Mouse (Mus musculus): Measurements from ENCODE around the gene Angel1. TPM values are rescaled to one million over a fixed set of nuclear protein-coding genes. Genes with fewer than 3 reads are reported as not detected.
A peak's percentile ranks its signal among the peaks of the same experiment; 100 is the strongest.

Angel1 gene
- polyA plus RNA-seq, 1 experiment from 2014 or later, result 10.2 TPM

DNA sequence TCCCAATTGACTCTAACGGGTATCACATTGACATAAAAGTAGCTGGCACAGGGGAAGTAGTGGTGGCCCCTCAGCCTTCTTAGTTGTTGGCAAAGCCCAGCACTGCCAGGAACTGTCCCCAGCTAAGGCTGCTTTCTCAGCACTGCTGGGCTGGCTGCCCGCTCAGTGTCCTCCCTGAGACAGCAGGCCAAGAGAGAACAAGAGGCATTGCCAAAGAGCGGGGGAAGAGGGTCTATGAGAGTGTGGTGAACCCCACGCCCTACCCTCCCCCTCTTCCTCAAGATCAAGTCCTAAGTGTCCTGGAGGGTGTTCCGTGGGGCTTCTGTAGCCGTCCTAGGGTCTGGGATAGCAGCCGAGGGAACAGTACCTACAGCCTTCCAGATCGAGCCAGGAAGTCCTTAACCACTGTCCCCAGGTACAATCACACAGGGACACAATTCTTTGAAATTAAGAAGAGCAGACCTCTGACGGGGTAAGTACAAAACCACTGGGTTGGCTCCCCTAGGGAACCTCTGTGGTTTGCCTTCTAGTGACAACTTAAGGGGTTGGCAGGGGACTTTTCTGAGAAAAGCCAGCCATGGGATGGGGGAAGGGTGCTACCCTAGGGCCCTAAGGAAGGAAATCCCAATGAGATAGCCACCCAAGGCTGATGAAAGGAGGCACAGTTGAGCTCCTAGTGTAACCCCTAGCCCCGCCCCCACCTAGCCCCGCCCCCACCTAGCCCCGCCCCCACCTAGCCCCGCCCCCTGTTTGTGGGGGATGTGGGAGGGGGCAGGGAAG is 39.5 kb downstream of the Angel1 start:
- ATAC-seq (replicated peaks; ENCODE audit: low FRiP score), result no peak

DNA sequence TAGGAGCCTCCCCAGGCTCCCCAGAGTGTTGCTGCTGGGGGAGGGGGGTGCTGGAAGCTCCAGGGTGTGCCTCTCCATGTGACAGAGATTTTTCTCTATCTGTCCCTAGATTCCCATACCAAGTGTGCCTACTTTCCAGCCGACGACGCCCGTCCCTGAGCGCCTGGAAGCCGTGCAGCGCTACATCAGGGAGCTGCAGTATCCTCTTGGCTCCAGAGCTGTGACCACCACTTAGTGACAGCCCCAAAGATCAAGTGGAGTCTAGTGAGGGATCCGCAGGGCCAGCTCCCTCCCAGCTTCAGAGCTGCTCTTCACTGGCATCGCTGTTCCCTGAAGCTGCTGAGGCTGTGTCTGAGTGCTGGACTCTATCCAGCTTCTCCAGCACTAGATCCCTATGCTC is 41.0 kb downstream of the Angel1 start:
- H3K4me2 ChIP-seq, result no peak overlapping the region
- 74% methylated on average over 9 of the region's 9 CpGs for WGBS

More for the DNA sequence above, 39.5 kb downstream of the Angel1 start:
- H3K27ac ChIP-seq, result peak overlapping the region; percentile 74
- no peaks in the 10 kb centered on the region for H3K27me3 ChIP-seq
- WGBS, result 65% methylated on average over 13 of the region's 13 CpGs
- H3K9ac ChIP-seq, result no peak overlapping the region
- H3K4me2 ChIP-seq, result no peak overlapping the region
- H3K9me3 ChIP-seq (replicated peaks), result no peaks in the 10 kb centered on the region
- H3K4me3 ChIP-seq (replicated peaks), result no peak overlapping the region
- H3K36me3 ChIP-seq, result peaks cover 6% of the 10 kb centered on the region; the same call in 1 of the 2 replicates
- peaks cover 31% of the 10 kb centered on the region for H3K4me1 ChIP-seq

DNA sequence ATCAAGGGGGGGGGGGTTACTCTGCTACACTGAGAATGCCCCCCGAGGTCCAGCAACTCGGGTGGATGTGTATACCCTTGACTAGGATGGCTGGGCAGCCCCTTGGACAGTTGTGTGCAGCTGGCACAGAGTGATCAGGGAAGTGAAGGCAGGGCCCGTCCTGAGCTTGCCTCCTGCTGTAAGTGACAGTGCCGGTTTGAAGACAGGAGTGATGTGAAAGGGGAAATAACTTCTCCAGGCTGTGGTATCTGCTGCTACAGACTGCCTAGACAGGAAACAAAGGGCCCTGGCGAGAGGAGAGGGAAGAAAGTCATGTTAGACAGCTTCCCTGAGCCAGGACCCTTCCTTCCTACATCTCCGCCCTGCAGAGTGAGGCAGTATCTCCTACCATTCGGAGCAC is 42.6 kb downstream of the Angel1 start:
- Histone ChIP-seq H3K36me3 (peaks cover 3% of the 10 kb centered on the region; the same call in 1 of the 2 replicates), H3K4me2 (no peak overlapping the region), H3K27ac (no peak overlapping the region), H3K4me3 (replicated peaks) (no peak overlapping the region), H3K4me1 (peaks cover 40% of the 10 kb centered on the region), H3K9ac (no peak overlapping the region), H3K27me3 (no peaks in the 10 kb centered on the region), H3K9me3 (replicated peaks) (no peaks in the 10 kb centered on the region)
- ATAC-seq (replicated peaks; ENCODE audit: low FRiP score), result no peak
- 71% methylated on average over 7 of the region's 7 CpGs for WGBS

More for the DNA sequence above, 41.0 kb downstream of the Angel1 start:
- Histone ChIP-seq H3K36me3 (peaks cover 6% of the 10 kb centered on the region; the same call in 1 of the 2 replicates), H3K9me3 (replicated peaks) (no peaks in the 10 kb centered on the region), H3K4me3 (replicated peaks) (no peak overlapping the region), H3K9ac (no peak overlapping the region), H3K27me3 (no peaks in the 10 kb centered on the region), H3K27ac (no peak overlapping the region), H3K4me1 (peaks cover 26% of the 10 kb centered on the region)
- no peak for ATAC-seq (replicated peaks; ENCODE audit: low FRiP score)

DNA sequence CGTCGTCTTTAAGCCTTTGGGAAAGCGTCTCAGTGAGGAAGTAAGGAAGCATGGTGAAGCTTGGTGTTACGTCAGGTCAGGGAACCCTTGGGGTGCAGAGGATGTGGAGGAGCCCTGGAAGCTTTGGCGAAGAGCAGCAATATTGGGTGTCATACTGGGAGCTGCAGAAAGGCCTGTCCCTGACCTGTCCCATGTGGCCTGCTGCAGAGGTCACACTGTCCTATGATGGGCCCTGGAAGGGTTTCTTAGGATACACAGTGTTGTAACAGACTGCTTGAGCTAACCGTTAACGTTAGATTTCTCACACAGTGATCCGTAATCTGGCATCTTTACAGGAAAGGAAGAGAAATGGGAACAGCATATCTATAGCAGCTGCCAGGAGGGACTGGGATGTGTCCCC is 44.1 kb downstream of the Angel1 start:
- WGBS, result 79% methylated on average over 8 of the region's 8 CpGs
- Histone ChIP-seq H3K9me3 (replicated peaks) (no peaks in the 10 kb centered on the region), H3K27me3 (no peaks in the 10 kb centered on the region), H3K4me1 (peaks cover 34% of the 10 kb centered on the region), H3K4me3 (replicated peaks) (no peak overlapping the region), H3K27ac (no peak overlapping the region), H3K4me2 (0 out of 2 replicates have a peak overlapping the region, but pooled peaks have one; percentile 1), H3K9ac (no peak overlapping the region), H3K36me3 (no peaks in the 10 kb centered on the region)
- ATAC-seq (replicated peaks; ENCODE audit: low FRiP score), result no peak

DNA sequence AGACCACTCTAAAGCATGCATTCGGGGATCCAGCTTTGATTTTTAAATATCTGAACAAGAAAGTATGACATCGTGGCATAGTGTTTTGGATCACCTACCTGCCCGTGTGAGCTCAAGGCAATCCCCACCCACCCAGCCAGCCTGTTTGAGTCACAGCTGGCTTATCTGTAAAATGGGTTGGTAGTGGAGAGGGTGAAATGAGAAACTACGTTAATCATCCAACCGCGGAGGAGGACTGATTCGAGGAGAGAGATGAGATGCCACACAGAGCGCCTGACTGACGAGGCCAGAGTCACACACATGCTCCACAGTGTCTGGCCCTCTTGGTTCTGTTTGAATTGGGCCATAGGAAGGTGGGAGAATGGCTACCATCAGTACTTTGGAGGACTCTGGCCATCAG is 44.6 kb downstream of the Angel1 start:
- no peak for ATAC-seq (replicated peaks; ENCODE audit: low FRiP score)
- H3K4me2 ChIP-seq, result 0 out of 2 replicates have a peak overlapping the region, but pooled peaks have one; percentile 1
- no peaks in the 10 kb centered on the region for H3K36me3 ChIP-seq
- no peak overlapping the region for H3K4me3 ChIP-seq (replicated peaks)
- H3K4me1 ChIP-seq, result peaks cover 28% of the 10 kb centered on the region
- no peak overlapping the region for H3K9ac ChIP-seq
- 0 out of 2 replicates have a peak, but pooled peaks cover 2% of the 10 kb centered on the region for H3K27me3 ChIP-seq
- H3K27ac ChIP-seq, result no peak overlapping the region
- WGBS, result 81% methylated on average over 9 of the region's 9 CpGs
- no peaks in the 10 kb centered on the region for H3K9me3 ChIP-seq (replicated peaks)

DNA sequence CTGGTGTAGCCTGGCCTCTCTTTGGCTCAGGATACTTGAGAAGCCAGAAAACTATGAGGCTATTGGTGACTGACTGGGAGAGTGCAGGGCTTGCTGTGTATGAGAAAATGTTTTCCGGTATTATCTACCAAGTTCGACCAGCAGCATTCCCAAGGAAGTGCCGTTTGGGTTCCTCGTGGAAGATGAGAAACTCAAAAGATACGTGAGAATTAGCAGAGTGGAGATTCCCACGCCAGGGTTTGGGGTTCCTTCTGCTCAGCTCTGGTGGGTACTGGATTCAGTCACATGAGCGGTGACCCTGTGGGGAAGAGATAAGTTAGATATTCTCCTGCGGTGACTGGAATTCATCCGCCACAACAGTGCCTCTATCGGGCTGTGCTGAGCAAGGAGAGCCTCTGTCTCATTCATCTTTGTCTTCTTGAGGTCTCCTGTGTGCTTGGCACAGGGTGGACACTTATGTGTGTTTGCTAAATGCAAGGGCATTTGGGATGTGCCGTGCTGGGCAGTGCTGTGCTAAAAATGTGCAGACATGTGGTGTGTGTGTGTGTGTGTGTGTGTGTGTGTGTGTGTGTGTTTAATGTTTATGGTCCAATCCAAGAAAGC is 45.6 kb downstream of the Angel1 start:
- H3K9ac ChIP-seq, result peak overlapping the region; percentile 22
- peak overlapping the region; percentile 83 for H3K4me3 ChIP-seq (replicated peaks)
- 0 out of 2 replicates have a peak, but pooled peaks cover 3% of the 10 kb centered on the region for H3K27me3 ChIP-seq
- 49% methylated on average over 11 of the region's 11 CpGs for WGBS
- peaks cover 27% of the 10 kb centered on the region for H3K4me1 ChIP-seq
- no peak for ATAC-seq (replicated peaks; ENCODE audit: low FRiP score)
- H3K4me2 ChIP-seq, result peak overlapping the region; percentile 100
- H3K27ac ChIP-seq, result peak overlapping the region; percentile 43; the same call in 1 of the 2 replicates
- no peaks in the 10 kb centered on the region for H3K36me3 ChIP-seq
- no peaks in the 10 kb centered on the region for H3K9me3 ChIP-seq (replicated peaks)

DNA sequence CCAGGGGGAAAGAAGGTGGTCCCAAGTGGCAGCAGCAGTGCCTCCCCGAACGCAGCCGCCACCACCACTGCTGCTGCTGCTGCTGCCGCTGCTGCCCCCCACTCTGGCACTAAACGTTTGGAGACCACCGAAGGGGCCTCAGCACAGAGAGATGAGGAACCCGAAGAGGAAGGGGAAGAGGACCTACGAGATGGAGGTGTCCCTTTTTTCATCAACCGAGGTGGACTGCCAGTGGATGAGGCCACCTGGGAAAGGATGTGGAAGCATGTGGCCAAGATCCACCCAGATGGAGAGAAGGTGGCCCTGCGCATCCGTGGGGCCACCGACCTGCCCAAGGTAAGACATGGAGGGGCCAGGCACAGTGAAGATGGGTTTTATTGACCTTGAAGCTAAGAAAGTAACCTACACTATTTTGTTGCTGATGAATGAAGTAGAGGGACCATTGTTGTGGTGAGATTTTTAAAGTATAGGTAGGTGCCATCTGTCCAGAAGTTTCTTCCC is 46.2 kb downstream of the Angel1 start:
- peak overlapping the region; percentile 100 for H3K4me2 ChIP-seq
- peak overlapping the region; percentile 83 for H3K4me3 ChIP-seq (replicated peaks)
- peak overlapping the region; percentile 22; the same call in 1 of the 2 replicates for H3K9ac ChIP-seq
- 0 out of 2 replicates have a peak, but pooled peaks cover 3% of the 10 kb centered on the region for H3K27me3 ChIP-seq
- 23% methylated on average over 12 of the region's 12 CpGs for WGBS
- no peak for ATAC-seq (replicated peaks; ENCODE audit: low FRiP score)
- H3K4me1 ChIP-seq, result peaks cover 27% of the 10 kb centered on the region
- H3K27ac ChIP-seq, result peak overlapping the region; percentile 43; the same call in 1 of the 2 replicates
- no peaks in the 10 kb centered on the region for H3K9me3 ChIP-seq (replicated peaks)
- no peaks in the 10 kb centered on the region for H3K36me3 ChIP-seq

DNA sequence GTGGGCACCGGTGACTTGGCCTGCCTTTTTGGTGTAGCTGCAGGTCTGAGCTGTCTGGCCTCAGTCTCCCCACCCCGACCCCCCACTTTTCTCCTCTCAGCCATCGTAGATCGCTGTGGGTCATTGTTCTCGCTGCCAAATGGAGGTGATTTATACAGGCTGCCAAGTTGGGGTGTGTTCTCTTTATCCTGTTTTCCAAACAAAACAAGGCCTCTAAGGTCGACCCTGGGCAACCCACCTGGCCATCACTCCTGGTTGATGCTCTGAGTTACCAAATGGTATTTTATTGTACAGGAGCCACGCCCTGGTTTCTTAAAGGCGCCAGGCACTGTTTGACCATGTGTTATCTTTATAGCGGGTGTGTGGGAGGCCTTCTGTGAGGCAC is 46.7 kb downstream of the Angel1 start:
- Histone ChIP-seq H3K4me1 (peaks cover 27% of the 10 kb centered on the region), H3K27ac (no peak overlapping the region), H3K4me2 (peak overlapping the region; percentile 100), H3K27me3 (0 out of 2 replicates have a peak, but pooled peaks cover 3% of the 10 kb centered on the region), H3K4me3 (replicated peaks) (peak overlapping the region; percentile 83), H3K9me3 (replicated peaks) (no peaks in the 10 kb centered on the region), H3K9ac (peak overlapping the region; percentile 71), H3K36me3 (no peaks in the 10 kb centered on the region)
- WGBS, result 1% methylated on average over 9 of the region's 9 CpGs
- no peak; the same call in 1 of the 2 replicates for ATAC-seq (replicated peaks; ENCODE audit: low FRiP score)

DNA sequence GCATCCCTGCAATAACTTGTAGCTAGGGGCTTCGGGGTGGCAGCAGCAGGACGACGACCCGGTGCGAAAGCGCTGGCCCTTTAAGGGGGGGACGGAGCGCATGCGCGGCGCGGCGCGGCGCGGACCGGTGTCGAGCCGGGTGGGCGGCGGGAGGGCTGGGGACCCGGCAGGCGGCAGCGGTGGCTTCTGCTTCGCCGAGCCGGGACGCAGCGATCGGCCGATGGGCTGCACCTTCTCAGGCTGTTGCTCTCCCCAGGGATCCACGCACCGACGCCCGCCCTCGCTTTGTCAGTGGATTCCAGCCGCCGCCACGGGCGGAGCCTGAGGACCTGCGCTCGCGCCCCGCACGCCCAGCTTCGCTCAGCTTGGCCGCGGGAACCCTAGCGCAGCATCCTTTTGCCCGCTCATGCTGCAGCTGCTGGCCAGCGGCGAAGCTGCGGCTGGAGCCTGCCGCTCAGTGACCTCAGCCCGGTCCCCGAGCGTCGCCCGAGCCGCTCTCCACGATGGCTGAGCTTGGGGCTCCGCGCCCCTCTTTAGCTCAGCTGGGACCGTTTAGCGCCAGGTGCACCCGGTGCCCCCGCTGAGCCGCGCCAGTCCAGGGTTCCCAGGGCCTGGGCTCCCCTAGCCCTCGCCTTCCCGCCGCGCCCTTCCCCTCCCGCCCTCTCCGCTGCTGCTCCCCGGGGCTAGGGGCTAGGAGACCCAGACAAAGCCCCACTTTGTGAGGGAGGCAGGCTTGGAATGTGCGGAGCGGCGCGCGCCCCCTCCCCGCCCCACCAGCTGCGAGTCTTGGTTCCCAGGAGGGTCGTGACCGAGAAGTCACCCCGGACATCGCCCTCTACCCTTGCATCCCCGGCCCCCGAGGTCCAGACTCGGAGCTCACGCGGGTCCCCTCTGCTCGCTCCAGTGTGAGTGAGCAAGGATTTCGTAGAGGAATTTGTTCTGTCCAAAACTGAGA is 47.4 kb downstream of the Angel1 start, which contains the start of gene Vash1:
TSS of gene Vash1 (plus strand) at position 110 of the 955 bp plus-strand sequence.
- Histone ChIP-seq H3K4me3 (replicated peaks) (peak within 1 kb of the TSS; percentile 83), H3K27me3 (0 out of 2 replicates have a peak, but pooled peaks cover 3% of the 10 kb centered on the region), H3K9me3 (replicated peaks) (no peaks in the 10 kb centered on the region), H3K4me2 (peak within 1 kb of the TSS; percentile 100), H3K9ac (peak within 1 kb of the TSS; percentile 71), H3K36me3 (no peaks in the 10 kb centered on the region), H3K4me1 (peaks cover 27% of the 10 kb centered on the region), H3K27ac (peak within 1 kb of the TSS; percentile 86)
- WGBS, result under 1% methylated on average over 93 of the region's 94 CpGs
- peak; percentile 86 for ATAC-seq (replicated peaks; ENCODE audit: low FRiP score)

DNA sequence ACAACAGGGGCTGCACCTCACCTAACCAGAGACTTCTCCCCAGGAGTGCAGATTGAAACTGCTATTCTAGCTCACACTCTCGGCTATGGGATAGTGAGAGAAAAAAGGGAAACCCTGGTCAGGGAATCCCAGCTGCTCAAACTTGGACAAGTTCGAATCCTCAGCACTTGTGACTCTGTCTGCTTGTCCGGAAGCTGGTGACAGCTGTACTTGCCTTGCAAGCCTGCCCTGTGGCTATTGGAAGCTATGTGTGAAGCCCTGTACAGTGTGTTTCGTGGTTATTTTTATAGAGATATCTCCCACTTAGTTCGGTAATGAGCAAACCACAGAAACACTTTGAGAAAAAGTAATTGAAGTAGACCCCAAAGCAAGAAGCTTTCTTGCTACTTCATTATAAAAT is 53.8 kb downstream of the Angel1 start:
- no peak overlapping the region for H3K9ac ChIP-seq
- H3K9me3 ChIP-seq (replicated peaks), result no peaks in the 10 kb centered on the region
- H3K4me3 ChIP-seq (replicated peaks), result no peak overlapping the region
- no peaks in the 10 kb centered on the region for H3K4me1 ChIP-seq
- no peak for ATAC-seq (replicated peaks; ENCODE audit: low FRiP score)
- H3K27me3 ChIP-seq, result 0 out of 2 replicates have a peak, but pooled peaks cover 3% of the 10 kb centered on the region
- no peak overlapping the region for H3K4me2 ChIP-seq
- H3K36me3 ChIP-seq, result no peaks in the 10 kb centered on the region
- WGBS, result 78% methylated on average over 5 of the region's 5 CpGs
- H3K27ac ChIP-seq, result no peak overlapping the region

DNA sequence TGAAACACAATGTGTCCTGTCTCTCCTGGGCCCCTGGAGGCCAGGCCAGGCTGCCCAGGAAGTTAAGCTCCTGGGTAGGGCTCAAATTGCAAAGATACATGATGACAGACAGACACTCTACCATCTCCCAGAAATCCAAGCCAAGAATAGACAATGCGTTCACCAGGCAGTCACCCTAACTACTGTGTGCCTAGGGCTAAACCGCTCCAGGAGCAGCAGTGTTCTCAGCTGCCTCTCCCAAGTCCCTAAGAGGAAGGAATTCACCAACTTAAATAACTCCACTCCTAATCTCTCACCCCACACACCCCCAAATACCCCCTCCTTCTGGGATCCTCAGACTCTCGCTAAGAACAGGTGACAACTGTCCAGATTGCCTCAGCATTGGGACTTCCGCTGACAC is 54.2 kb downstream of the Angel1 start:
- H3K4me3 ChIP-seq (replicated peaks), result no peak overlapping the region
- no peak overlapping the region for H3K9ac ChIP-seq
- no peaks in the 10 kb centered on the region for H3K36me3 ChIP-seq
- 78% methylated on average over 4 of the region's 4 CpGs for WGBS
- ATAC-seq (replicated peaks; ENCODE audit: low FRiP score), result no peak
- 0 out of 2 replicates have a peak, but pooled peaks cover 3% of the 10 kb centered on the region for H3K27me3 ChIP-seq
- no peaks in the 10 kb centered on the region for H3K4me1 ChIP-seq
- H3K4me2 ChIP-seq, result no peak overlapping the region
- H3K9me3 ChIP-seq (replicated peaks), result no peaks in the 10 kb centered on the region
- no peak overlapping the region for H3K27ac ChIP-seq

All from kidney, embryonic 15.5 days (tissue).